Mouse (Mus musculus): ENCODE measurements around the gene Arid1b. TPM values are rescaled to one million over a fixed set of nuclear protein-coding genes. Genes with fewer than 3 reads are reported as not detected.

Gene Arid1b
- polyA plus RNA-seq, 1 experiment from 2014 or later, result 20.5 TPM

GRCm38 (mm10) chr17:5201859-5202598, 207.9 kb downstream of the Arid1b start:
- Histone ChIP-seq H3K4me1 (replicated peaks; ENCODE audit: control insufficient read depth, insufficient read depth, low read length) (peaks cover 27% of the 10 kb centered on the region), H3K27ac (no peak overlapping the region), H3K4me3 (replicated peaks; ENCODE audit: low read length) (no peak overlapping the region), H3K9me3 (ENCODE audit: control insufficient read depth, low read length) (no peaks in the 10 kb centered on the region), H3K36me3 (replicated peaks; ENCODE audit: control insufficient read depth, insufficient read depth) (no peaks in the 10 kb centered on the region), H3K27me3 (ENCODE audit: control insufficient read depth, insufficient read depth, low read length) (no peaks in the 10 kb centered on the region), H3K9ac (no peak overlapping the region), H3K4me2 (replicated peaks) (no peak overlapping the region)
- WGBS, result 86% methylated on average over 6 of the region's 6 CpGs
- ATAC-seq (ENCODE audit: low FRiP score) (peak; percentile 67; the same call in 1 of the 2 replicates), DNase-seq (ENCODE audit: low spot score) (peak; percentile 65)

DNA sequence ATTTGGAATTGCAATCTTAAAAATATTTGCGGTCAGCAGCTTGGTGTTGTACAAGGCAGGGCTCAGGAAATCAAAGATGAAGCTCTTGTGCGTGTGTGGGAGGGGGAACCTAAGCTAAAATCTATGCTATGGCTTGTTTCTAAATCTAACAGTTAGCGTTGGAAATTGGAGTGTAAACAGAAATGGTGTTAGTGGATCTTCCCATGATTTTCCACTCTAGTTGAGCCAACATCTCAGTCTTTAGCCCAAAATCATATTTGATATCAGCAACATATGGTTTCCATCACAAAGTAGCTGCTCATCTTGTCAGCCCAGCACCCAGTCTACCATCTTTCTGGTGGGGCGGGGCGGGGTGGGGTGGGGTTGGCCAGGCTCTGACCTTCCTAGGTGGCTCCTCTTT, 208.6 kb downstream of the Arid1b start:
- Histone ChIP-seq H3K27me3 (ENCODE audit: control insufficient read depth, insufficient read depth, low read length) (no peaks in the 10 kb centered on the region), H3K9me3 (ENCODE audit: control insufficient read depth, low read length) (no peaks in the 10 kb centered on the region), H3K27ac (no peak overlapping the region), H3K4me1 (replicated peaks; ENCODE audit: control insufficient read depth, insufficient read depth, low read length) (peaks cover 27% of the 10 kb centered on the region), H3K4me2 (replicated peaks) (no peak overlapping the region), H3K9ac (no peak overlapping the region), H3K4me3 (replicated peaks; ENCODE audit: low read length) (no peak overlapping the region), H3K36me3 (replicated peaks; ENCODE audit: control insufficient read depth, insufficient read depth) (no peaks in the 10 kb centered on the region)
- WGBS, result 95% methylated on average over 5 of the region's 5 CpGs
- ATAC-seq (ENCODE audit: low FRiP score), result no peak
- DNase-seq (ENCODE audit: low spot score), result no peak

GRCm38 (mm10) chr17:5203346-5204102, 209.4 kb downstream of the Arid1b start:
- 89% methylated on average over 10 of the region's 10 CpGs for whole genome bisulfite sequencing
- H3K4me2 ChIP-seq (replicated peaks), result no peak overlapping the region
- no peak for ATAC-seq (ENCODE audit: low FRiP score)
- no peaks in the 10 kb centered on the region for H3K9me3 ChIP-seq (ENCODE audit: control insufficient read depth, low read length)
- H3K36me3 ChIP-seq (replicated peaks; ENCODE audit: control insufficient read depth, insufficient read depth), result no peaks in the 10 kb centered on the region
- no peak overlapping the region for H3K4me3 ChIP-seq (replicated peaks; ENCODE audit: low read length)
- no peak overlapping the region for H3K9ac ChIP-seq
- H3K4me1 ChIP-seq (replicated peaks; ENCODE audit: control insufficient read depth, insufficient read depth, low read length), result peaks cover 26% of the 10 kb centered on the region
- no peak overlapping the region for H3K27ac ChIP-seq
- DNase-seq (ENCODE audit: low spot score), result no peak
- H3K27me3 ChIP-seq (ENCODE audit: control insufficient read depth, insufficient read depth, low read length), result no peaks in the 10 kb centered on the region

GRCm38 (mm10) chr17:5204103-5204665, 210.1 kb downstream of the Arid1b start:
- Histone ChIP-seq H3K9me3 (ENCODE audit: control insufficient read depth, low read length) (no peaks in the 10 kb centered on the region), H3K36me3 (replicated peaks; ENCODE audit: control insufficient read depth, insufficient read depth) (no peaks in the 10 kb centered on the region), H3K9ac (no peak overlapping the region), H3K27me3 (ENCODE audit: control insufficient read depth, insufficient read depth, low read length) (no peaks in the 10 kb centered on the region), H3K4me1 (replicated peaks; ENCODE audit: control insufficient read depth, insufficient read depth, low read length) (peaks cover 19% of the 10 kb centered on the region), H3K4me3 (replicated peaks; ENCODE audit: low read length) (no peak overlapping the region), H3K4me2 (replicated peaks) (no peak overlapping the region), H3K27ac (no peak overlapping the region)
- ATAC-seq (ENCODE audit: low FRiP score) (no peak), DNase-seq (ENCODE audit: low spot score) (no peak)
- 86% methylated on average over 9 of the region's 9 CpGs for WGBS

DNA sequence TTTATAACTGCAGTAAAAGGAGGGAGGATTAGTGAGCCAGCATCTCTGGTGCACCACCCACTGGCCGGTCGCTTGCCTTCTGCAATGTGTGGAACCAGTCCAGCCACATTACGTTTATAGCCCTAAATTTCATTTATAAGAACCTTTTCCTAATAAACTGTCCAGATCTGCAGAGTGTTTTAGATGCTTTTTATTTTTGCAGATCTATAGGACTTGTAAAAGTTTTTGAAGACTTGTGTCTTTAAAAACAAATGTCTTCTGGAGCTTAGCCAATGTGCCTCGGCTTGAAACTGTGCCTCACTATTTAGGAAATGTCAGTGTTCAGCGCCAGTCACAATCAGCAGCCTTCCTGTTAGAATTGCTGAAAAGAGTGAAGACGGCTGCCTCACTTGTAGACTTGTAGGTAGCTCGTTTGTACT, 211.0 kb downstream of the Arid1b start:
- H3K4me1 ChIP-seq (replicated peaks; ENCODE audit: control insufficient read depth, insufficient read depth, low read length), result peaks cover 23% of the 10 kb centered on the region

GRCm38 (mm10) chr17:5206731-5207130, 212.6 kb downstream of the Arid1b start:
- 59% methylated on average over 9 of the region's 9 CpGs for WGBS
- H3K4me1 ChIP-seq (replicated peaks; ENCODE audit: control insufficient read depth, insufficient read depth, low read length), result peaks cover 38% of the 10 kb centered on the region

More for the DNA sequence above, 211.0 kb downstream of the Arid1b start:
- Histone ChIP-seq H3K27ac (no peak overlapping the region), H3K36me3 (replicated peaks; ENCODE audit: control insufficient read depth, insufficient read depth) (no peaks in the 10 kb centered on the region), H3K4me3 (replicated peaks; ENCODE audit: low read length) (no peak overlapping the region), H3K9ac (no peak overlapping the region), H3K4me2 (replicated peaks) (no peak overlapping the region), H3K9me3 (ENCODE audit: control insufficient read depth, low read length) (no peaks in the 10 kb centered on the region), H3K27me3 (ENCODE audit: control insufficient read depth, insufficient read depth, low read length) (no peaks in the 10 kb centered on the region)
- DNase-seq (ENCODE audit: low spot score) (no peak), ATAC-seq (ENCODE audit: low FRiP score) (no peak)
- 62% methylated on average over 7 of the region's 7 CpGs for WGBS

GRCm38 (mm10) chr17:5207881-5208280, 213.7 kb downstream of the Arid1b start:
- Histone ChIP-seq H3K9ac (no peak overlapping the region), H3K4me1 (replicated peaks; ENCODE audit: control insufficient read depth, insufficient read depth, low read length) (peaks cover 42% of the 10 kb centered on the region), H3K36me3 (replicated peaks; ENCODE audit: control insufficient read depth, insufficient read depth) (no peaks in the 10 kb centered on the region), H3K9me3 (ENCODE audit: control insufficient read depth, low read length) (no peaks in the 10 kb centered on the region), H3K4me3 (replicated peaks; ENCODE audit: low read length) (no peak overlapping the region), H3K27me3 (ENCODE audit: control insufficient read depth, insufficient read depth, low read length) (no peaks in the 10 kb centered on the region), H3K27ac (no peak overlapping the region), H3K4me2 (replicated peaks) (no peak overlapping the region)
- no peak for ATAC-seq (ENCODE audit: low FRiP score)
- 94% methylated on average over 8 of the region's 8 CpGs for WGBS
- DNase-seq (ENCODE audit: low spot score), result no peak

More at GRCm38 (mm10) chr17:5206731-5207130, 212.6 kb downstream of the Arid1b start:
- H3K27me3 ChIP-seq (ENCODE audit: control insufficient read depth, insufficient read depth, low read length), result no peaks in the 10 kb centered on the region
- H3K4me3 ChIP-seq (replicated peaks; ENCODE audit: low read length), result no peak overlapping the region
- no peak overlapping the region for H3K27ac ChIP-seq
- DNase-seq (ENCODE audit: low spot score), result no peak
- H3K9ac ChIP-seq, result no peak overlapping the region
- no peak overlapping the region for H3K4me2 ChIP-seq (replicated peaks)
- ATAC-seq (ENCODE audit: low FRiP score), result no peak
- no peaks in the 10 kb centered on the region for H3K36me3 ChIP-seq (replicated peaks; ENCODE audit: control insufficient read depth, insufficient read depth)
- H3K9me3 ChIP-seq (ENCODE audit: control insufficient read depth, low read length), result no peaks in the 10 kb centered on the region

GRCm38 (mm10) chr17:5208362-5208761, 214.2 kb downstream of the Arid1b start:
- no peak overlapping the region for H3K9ac ChIP-seq
- H3K4me3 ChIP-seq (replicated peaks; ENCODE audit: low read length), result no peak overlapping the region
- DNase-seq (ENCODE audit: low spot score), result no peak
- no peaks in the 10 kb centered on the region for H3K27me3 ChIP-seq (ENCODE audit: control insufficient read depth, insufficient read depth, low read length)
- H3K36me3 ChIP-seq (replicated peaks; ENCODE audit: control insufficient read depth, insufficient read depth), result no peaks in the 10 kb centered on the region
- H3K4me2 ChIP-seq (replicated peaks), result no peak overlapping the region
- H3K4me1 ChIP-seq (replicated peaks; ENCODE audit: control insufficient read depth, insufficient read depth, low read length), result peaks cover 45% of the 10 kb centered on the region
- H3K9me3 ChIP-seq (ENCODE audit: control insufficient read depth, low read length), result no peaks in the 10 kb centered on the region
- 30% methylated on average over 3 of the region's 3 CpGs for WGBS
- no peak overlapping the region for H3K27ac ChIP-seq
- no peak for ATAC-seq (ENCODE audit: low FRiP score)

GRCm38 (mm10) chr17:5209076-5209475, 214.9 kb downstream of the Arid1b start:
- ATAC-seq (ENCODE audit: low FRiP score) (no peak), DNase-seq (ENCODE audit: low spot score) (no peak)
- Histone ChIP-seq H3K4me2 (replicated peaks) (no peak overlapping the region), H3K4me1 (replicated peaks; ENCODE audit: control insufficient read depth, insufficient read depth, low read length) (peaks cover 52% of the 10 kb centered on the region), H3K9me3 (ENCODE audit: control insufficient read depth, low read length) (no peaks in the 10 kb centered on the region), H3K4me3 (replicated peaks; ENCODE audit: low read length) (no peak overlapping the region), H3K27ac (no peak overlapping the region), H3K27me3 (ENCODE audit: control insufficient read depth, insufficient read depth, low read length) (no peaks in the 10 kb centered on the region), H3K36me3 (replicated peaks; ENCODE audit: control insufficient read depth, insufficient read depth) (no peaks in the 10 kb centered on the region), H3K9ac (no peak overlapping the region)
- 93% methylated on average over 1 of the region's 1 CpGs for WGBS

Data from hindbrain, embryonic 14.5 days (tissue).